Mouse (Mus musculus): ENCODE data around the gene Plxnc1.

Plxnc1 gene

GRCm38 (mm10) chr10:94741459-94741858, 203.2 kb downstream of the Plxnc1 start:
- DNase-seq (ENCODE audit: low spot score in 2 of 2): no peak

Data from spleen, postnatal 36 days (tissue).